Mouse (Mus musculus): ENCODE measurements around the gene Cep250. TPM values are rescaled to one million over a fixed set of nuclear protein-coding genes. Genes with fewer than 3 reads are reported as not detected.

Cep250 gene
- polyA plus RNA-seq, 1 experiment from 2014 or later: 24.4 TPM

- 87% methylated on average over 3 of the region's 3 CpGs for WGBS
- H3K4me2 ChIP-seq (replicated peaks; ENCODE audit: low read depth, low read length): no peak overlapping the region
Observed at GRCm38 (mm10) chr2:156039390-156039789, 83.1 kb downstream of the Cep250 start.

GRCm38 (mm10) chr2:156042903-156043302 is 86.6 kb downstream of the Cep250 start:
- H3K4me1 ChIP-seq (ENCODE audit: control insufficient read depth, insufficient read depth, low read length): no peaks in the 10 kb centered on the region
- no peak overlapping the region for H3K4me2 ChIP-seq (replicated peaks; ENCODE audit: low read depth, low read length)
- no peak for ATAC-seq (ENCODE audit: low FRiP score, low TSS enrichment)
- no peak overlapping the region for H3K4me3 ChIP-seq (ENCODE audit: low read length)
- no peak overlapping the region for H3K27ac ChIP-seq (ENCODE audit: low read depth, low read length)
- 85% methylated on average over 8 of the region's 8 CpGs for WGBS
- no peaks in the 10 kb centered on the region for H3K9me3 ChIP-seq (ENCODE audit: control insufficient read depth, low read length)
- no peaks in the 10 kb centered on the region for H3K27me3 ChIP-seq (ENCODE audit: control insufficient read depth, insufficient read depth, low read length)
- H3K36me3 ChIP-seq (ENCODE audit: control insufficient read depth, insufficient read depth, low read length): no peaks in the 10 kb centered on the region
- H3K9ac ChIP-seq (ENCODE audit: low read depth, low read length): no peak overlapping the region

More at GRCm38 (mm10) chr2:156039390-156039789, 83.1 kb downstream of the Cep250 start:
- Histone ChIP-seq H3K9ac (ENCODE audit: low read depth, low read length) (no peak overlapping the region), H3K9me3 (ENCODE audit: control insufficient read depth, low read length) (no peaks in the 10 kb centered on the region), H3K27me3 (ENCODE audit: control insufficient read depth, insufficient read depth, low read length) (no peaks in the 10 kb centered on the region), H3K27ac (ENCODE audit: low read depth, low read length) (no peak overlapping the region), H3K4me3 (ENCODE audit: low read length) (no peak overlapping the region), H3K4me1 (ENCODE audit: control insufficient read depth, insufficient read depth, low read length) (no peaks in the 10 kb centered on the region), H3K36me3 (ENCODE audit: control insufficient read depth, insufficient read depth, low read length) (no peaks in the 10 kb centered on the region)
- ATAC-seq (ENCODE audit: low FRiP score, low TSS enrichment): no peak

GRCm38 (mm10) chr2:156047929-156048328 is 91.7 kb downstream of the Cep250 start:
- Histone ChIP-seq H3K4me3 (ENCODE audit: low read length) (peak overlapping the region; percentile 19), H3K4me1 (ENCODE audit: control insufficient read depth, insufficient read depth, low read length) (no peaks in the 10 kb centered on the region), H3K36me3 (ENCODE audit: control insufficient read depth, insufficient read depth, low read length) (no peaks in the 10 kb centered on the region), H3K9ac (ENCODE audit: low read depth, low read length) (no peak overlapping the region), H3K27me3 (ENCODE audit: control insufficient read depth, insufficient read depth, low read length) (no peaks in the 10 kb centered on the region), H3K27ac (ENCODE audit: low read depth, low read length) (no peak overlapping the region), H3K9me3 (ENCODE audit: control insufficient read depth, low read length) (no peaks in the 10 kb centered on the region), H3K4me2 (replicated peaks; ENCODE audit: low read depth, low read length) (peak overlapping the region; percentile 39)
- 0 out of 2 replicates have a peak, but pooled peaks have one; percentile 28 for ATAC-seq (ENCODE audit: low FRiP score, low TSS enrichment)
- WGBS: 6% methylated on average over 19 of the region's 19 CpGs

Other genes with a start within 250 kb of the Cep250 start
- gene Edem2, start 227.0 kb upstream of the Cep250 start, polyA plus RNA-seq (2014; fragmentation: Nextera tagmentation; extraction: Ambion mirVana): 27.4 and 36.0 TPM in 2 replicates
- gene Gm17581, start 220.6 kb upstream of the Cep250 start, polyA plus RNA-seq (2014; fragmentation: Nextera tagmentation; extraction: Ambion mirVana): not detected in 2 replicates
- 7.7 and 8.2 TPM in 2 replicates for gene Procr, start 205.3 kb upstream of the Cep250 start, polyA plus RNA-seq (2014; fragmentation: Nextera tagmentation; extraction: Ambion mirVana)
- not detected in 2 replicates for gene Mmp24, start 181.1 kb upstream of the Cep250 start, polyA plus RNA-seq (2014; fragmentation: Nextera tagmentation; extraction: Ambion mirVana)
- 7.8 and 11.4 TPM in 2 replicates for gene BC029722, start 137.0 kb upstream of the Cep250 start, polyA plus RNA-seq (2014; fragmentation: Nextera tagmentation; extraction: Ambion mirVana)
- 187 and 202 TPM in 2 replicates for gene Eif6, start 129.5 kb upstream of the Cep250 start, polyA plus RNA-seq (2014; fragmentation: Nextera tagmentation; extraction: Ambion mirVana)
- 0.07 TPM in 1 of 2 replicates, not detected in the other for gene Fam83c, start 121.6 kb upstream of the Cep250 start, polyA plus RNA-seq (2014; fragmentation: Nextera tagmentation; extraction: Ambion mirVana)
- gene Uqcc1, start 26.1 kb upstream of the Cep250 start, polyA plus RNA-seq (2014; fragmentation: Nextera tagmentation; extraction: Ambion mirVana): 56.3 and 66.3 TPM in 2 replicates
- not detected in 2 replicates for gene Gm15557, start 15.7 kb upstream of the Cep250 start, polyA plus RNA-seq (2014; fragmentation: Nextera tagmentation; extraction: Ambion mirVana)
- 0.19 and 0.53 TPM in 2 replicates for gene Gdf5, start 11.1 kb upstream of the Cep250 start, polyA plus RNA-seq (2014; fragmentation: Nextera tagmentation; extraction: Ambion mirVana)
- 1.2 and 1.7 TPM in 2 replicates for gene 6430550D23Rik, start 51.5 kb downstream of the Cep250 start, polyA plus RNA-seq (2014; fragmentation: Nextera tagmentation; extraction: Ambion mirVana)
- 225 and 244 TPM in 2 replicates for gene Ergic3, start 51.6 kb downstream of the Cep250 start, polyA plus RNA-seq (2014; fragmentation: Nextera tagmentation; extraction: Ambion mirVana)
- gene Fer1l4, start 96.5 kb downstream of the Cep250 start, polyA plus RNA-seq (2014; fragmentation: Nextera tagmentation; extraction: Ambion mirVana): 0.16 and 0.17 TPM in 2 replicates
- 2.3 and 3.1 TPM in 2 replicates for gene Spag4, start 108.7 kb downstream of the Cep250 start, polyA plus RNA-seq (2014; fragmentation: Nextera tagmentation; extraction: Ambion mirVana)
- 39.6 and 57.5 TPM in 2 replicates for gene Cpne1, start 155.5 kb downstream of the Cep250 start, polyA plus RNA-seq (2014; fragmentation: Nextera tagmentation; extraction: Ambion mirVana)
- 15.5 and 37.2 TPM in 2 replicates for gene Rbm12, start 155.5 kb downstream of the Cep250 start, polyA plus RNA-seq (2014; fragmentation: Nextera tagmentation; extraction: Ambion mirVana)
- gene Gm28036, start 170.6 kb downstream of the Cep250 start, polyA plus RNA-seq (2014; fragmentation: Nextera tagmentation; extraction: Ambion mirVana): 3.4 and 13.2 TPM in 2 replicates
- 417 and 550 TPM in 2 replicates for gene Romo1, start 187.6 kb downstream of the Cep250 start, polyA plus RNA-seq (2014; fragmentation: Nextera tagmentation; extraction: Ambion mirVana)
- gene Nfs1, start 187.7 kb downstream of the Cep250 start, polyA plus RNA-seq (2014; fragmentation: Nextera tagmentation; extraction: Ambion mirVana): 40.8 and 44.6 TPM in 2 replicates
- 683 and 751 TPM in 2 replicates for gene Rbm39, start 223.8 kb downstream of the Cep250 start, polyA plus RNA-seq (2014; fragmentation: Nextera tagmentation; extraction: Ambion mirVana)
- 68.8 and 71.7 TPM in 2 replicates for gene Phf20, start 240.0 kb downstream of the Cep250 start, polyA plus RNA-seq (2014; fragmentation: Nextera tagmentation; extraction: Ambion mirVana)

All from kidney, embryonic 14.5 days (tissue).